Mouse (Mus musculus) embryonic facial prominence, embryonic 15.5 days (tissue): Measurements from ENCODE around the gene Tpp1. TPM values are rescaled to one million over a fixed set of nuclear protein-coding genes. Genes with fewer than 3 reads are reported as not detected.
A peak's percentile ranks its signal among the peaks of the same experiment; 100 is the strongest.

Source experiments
- ATAC-seq: fragments of 200-750 bp; cut with Nextera tagmentation; 2 replicates; pipeline ENCODE4 v1.8.0; 2017; ENCODE audit warnings: low read depth, moderate TSS enrichment; ENCODE audit not compliant: insufficient number of reproducible peaks, low FRiP score, low TSS enrichment
- H3K27ac ChIP-seq: fragments of 300-500 bp; sonication (generic); replicated peaks from 2 replicates; pipeline ENCODE4 v1.5.1; 2015; ENCODE audit warnings: mild to moderate bottlenecking, inconsistent platforms
- H3K27me3 ChIP-seq: fragments of 300-500 bp; sonication (generic); 2 replicates; pipeline ENCODE4 v1.6.1; 2015; ENCODE audit warnings: inconsistent platforms
- H3K36me3 ChIP-seq: fragments of 300-500 bp; sonication (generic); 2 replicates; pipeline ENCODE4 v1.6.1; 2015; ENCODE audit warnings: mild to moderate bottlenecking, inconsistent platforms
- H3K4me1 ChIP-seq: fragments of 300-500 bp; sonication (generic); 2 replicates; pipeline ENCODE4 v1.6.1; 2015; ENCODE audit warnings: inconsistent platforms
- H3K4me2 ChIP-seq: fragments of 300-500 bp; sonication (generic); replicated peaks from 2 replicates; pipeline ENCODE4 v1.6.1; 2015; ENCODE audit warnings: mild to moderate bottlenecking, inconsistent platforms
- H3K4me3 ChIP-seq: fragments of 300-500 bp; sonication (generic); replicated peaks from 2 replicates; pipeline ENCODE4 v1.5.1; 2015; ENCODE audit warnings: mild to moderate bottlenecking, inconsistent platforms
- H3K9ac ChIP-seq: fragments of 300-500 bp; sonication (generic); 2 replicates; pipeline ENCODE4 v1.6.1; 2015; ENCODE audit warnings: inconsistent platforms
- H3K9me3 ChIP-seq: fragments of 300-500 bp; sonication (generic); replicated peaks from 2 replicates; pipeline ENCODE4 v1.6.1; 2016; ENCODE audit warnings: inconsistent platforms
- WGBS: fragments of 180-500 bp; shearing (Covaris S2); methylation state at CpG from one replicate; pipeline ENCODE4 v1.1.7; 2015; 5-methylcytosine and 5-hydroxymethylcytosine counted together
- polyA plus RNA-seq: library from polyadenylated mRNA; unstranded; fragments of >200 nt; fragmentation: Nextera tagmentation; extraction: Ambion mirVana; gene quantifications from 2 replicates; pipeline ENCODE4 v1.2.1, GENCODE M21; 2015

Tpp1 gene
- polyA plus RNA-seq, 1 experiment from 2014 or later, result 82.0 TPM

- Histone ChIP-seq H3K27me3 (no peaks in the 10 kb centered on the region), H3K9ac (peak overlapping the region; percentile 12; the same call in 1 of the 2 replicates), H3K4me3 (peak overlapping the region; percentile 35), H3K36me3 (peaks cover 17% of the 10 kb centered on the region), H3K4me2 (peak overlapping the region; percentile 46), H3K4me1 (peaks cover 52% of the 10 kb centered on the region), H3K27ac (peak overlapping the region; percentile 95), H3K9me3 (no peaks in the 10 kb centered on the region)
- ATAC-seq, result peak; percentile 92
- WGBS, result 5% methylated on average over 4 of the region's 4 CpGs
Observed at GRCm38 (mm10) chr7:105778553-105779265, 26.7 kb upstream of the Tpp1 start.

GRCm38 (mm10) chr7:105777797-105778552, 25.9 kb upstream of the Tpp1 start:
- Histone ChIP-seq H3K9ac (0 out of 2 replicates have a peak overlapping the region, but pooled peaks have one; percentile 2), H3K27me3 (no peaks in the 10 kb centered on the region), H3K27ac (peak overlapping the region; percentile 95), H3K36me3 (peaks cover 22% of the 10 kb centered on the region), H3K9me3 (no peaks in the 10 kb centered on the region), H3K4me3 (peak overlapping the region; percentile 35), H3K4me2 (peak overlapping the region; percentile 46), H3K4me1 (peaks cover 50% of the 10 kb centered on the region)
- 22% methylated on average over 13 of the region's 13 CpGs for WGBS
- peak; percentile 89 for ATAC-seq

GRCm38 (mm10) chr7:105777316-105777715, 25.3 kb upstream of the Tpp1 start:
- Histone ChIP-seq H3K4me3 (peak overlapping the region; percentile 35), H3K9ac (no peak overlapping the region), H3K4me2 (peak overlapping the region; percentile 46), H3K36me3 (peaks cover 28% of the 10 kb centered on the region), H3K9me3 (no peaks in the 10 kb centered on the region), H3K27me3 (no peaks in the 10 kb centered on the region), H3K27ac (peak overlapping the region; percentile 95), H3K4me1 (peaks cover 50% of the 10 kb centered on the region)
- no peak for ATAC-seq
- 80% methylated on average over 1 of the region's 1 CpGs for WGBS

GRCm38 (mm10) chr7:105776026-105776425, 24.0 kb upstream of the Tpp1 start:
- H3K9me3 ChIP-seq, result no peaks in the 10 kb centered on the region
- H3K4me2 ChIP-seq, result no peak overlapping the region
- no peak for ATAC-seq
- H3K4me3 ChIP-seq, result no peak overlapping the region
- WGBS, result 79% methylated on average over 2 of the region's 2 CpGs
- H3K9ac ChIP-seq, result no peak overlapping the region
- peaks cover 32% of the 10 kb centered on the region for H3K36me3 ChIP-seq
- H3K27ac ChIP-seq, result no peak overlapping the region
- peaks cover 54% of the 10 kb centered on the region for H3K4me1 ChIP-seq
- H3K27me3 ChIP-seq, result no peaks in the 10 kb centered on the region

GRCm38 (mm10) chr7:105774661-105775060, 22.6 kb upstream of the Tpp1 start:
- H3K4me3 ChIP-seq, result no peak overlapping the region
- H3K27me3 ChIP-seq, result no peaks in the 10 kb centered on the region
- H3K9me3 ChIP-seq, result no peaks in the 10 kb centered on the region
- peaks cover 45% of the 10 kb centered on the region for H3K4me1 ChIP-seq
- peaks cover 34% of the 10 kb centered on the region for H3K36me3 ChIP-seq
- 46% methylated on average over 7 of the region's 8 CpGs for WGBS
- no peak overlapping the region for H3K9ac ChIP-seq
- ATAC-seq, result no peak
- no peak overlapping the region for H3K27ac ChIP-seq
- no peak overlapping the region for H3K4me2 ChIP-seq

GRCm38 (mm10) chr7:105773041-105773440, 21.0 kb upstream of the Tpp1 start:
- Histone ChIP-seq H3K27me3 (no peaks in the 10 kb centered on the region), H3K9ac (no peak overlapping the region), H3K4me1 (peaks cover 33% of the 10 kb centered on the region), H3K27ac (no peak overlapping the region), H3K9me3 (no peaks in the 10 kb centered on the region), H3K36me3 (peaks cover 40% of the 10 kb centered on the region), H3K4me2 (no peak overlapping the region), H3K4me3 (no peak overlapping the region)
- 85% methylated on average over 5 of the region's 5 CpGs for WGBS
- ATAC-seq, result no peak

GRCm38 (mm10) chr7:105772331-105772730, 20.3 kb upstream of the Tpp1 start:
- Histone ChIP-seq H3K36me3 (peaks cover 41% of the 10 kb centered on the region), H3K4me3 (no peak overlapping the region), H3K9me3 (no peaks in the 10 kb centered on the region), H3K27ac (no peak overlapping the region), H3K9ac (no peak overlapping the region), H3K27me3 (no peaks in the 10 kb centered on the region), H3K4me2 (no peak overlapping the region), H3K4me1 (peaks cover 34% of the 10 kb centered on the region)
- 94% methylated on average over 15 of the region's 15 CpGs for WGBS
- no peak for ATAC-seq

- 79% methylated on average over 3 of the region's 3 CpGs for WGBS
- no peak overlapping the region for H3K27ac ChIP-seq
- H3K4me1 ChIP-seq, result peaks cover 20% of the 10 kb centered on the region
- H3K27me3 ChIP-seq, result no peaks in the 10 kb centered on the region
- no peak overlapping the region for H3K4me3 ChIP-seq
- H3K9ac ChIP-seq, result no peak overlapping the region
- H3K9me3 ChIP-seq, result no peaks in the 10 kb centered on the region
- H3K4me2 ChIP-seq, result no peak overlapping the region
- peaks cover 60% of the 10 kb centered on the region for H3K36me3 ChIP-seq
- ATAC-seq, result no peak
Observed at GRCm38 (mm10) chr7:105769959-105770358, 17.9 kb upstream of the Tpp1 start.

GRCm38 (mm10) chr7:105767729-105768165, 15.7 kb upstream of the Tpp1 start:
- Histone ChIP-seq H3K36me3 (peaks cover 75% of the 10 kb centered on the region), H3K4me2 (no peak overlapping the region)
- no peak for ATAC-seq

GRCm38 (mm10) chr7:105764331-105764730, 12.3 kb upstream of the Tpp1 start:
- Histone ChIP-seq H3K36me3 (peaks cover 71% of the 10 kb centered on the region), H3K9me3 (no peaks in the 10 kb centered on the region), H3K4me2 (no peak overlapping the region), H3K9ac (no peak overlapping the region), H3K4me3 (no peak overlapping the region), H3K27ac (no peak overlapping the region), H3K4me1 (peaks cover 12% of the 10 kb centered on the region), H3K27me3 (no peaks in the 10 kb centered on the region)
- ATAC-seq, result no peak
- 85% methylated on average over 11 of the region's 11 CpGs for WGBS

More at GRCm38 (mm10) chr7:105767729-105768165, 15.7 kb upstream of the Tpp1 start:
- no peaks in the 10 kb centered on the region for H3K27me3 ChIP-seq
- H3K27ac ChIP-seq, result 0 out of 2 replicates have a peak overlapping the region, but pooled peaks have one; percentile 28
- WGBS, result 33% methylated on average over 6 of the region's 6 CpGs
- H3K4me3 ChIP-seq, result no peak overlapping the region
- H3K9ac ChIP-seq, result no peak overlapping the region
- no peaks in the 10 kb centered on the region for H3K9me3 ChIP-seq
- peaks cover 15% of the 10 kb centered on the region for H3K4me1 ChIP-seq

- ATAC-seq, result no peak
- 37% methylated on average over 55 of the region's 55 CpGs for WGBS
- H3K36me3 ChIP-seq, result peaks cover 80% of the 10 kb centered on the region
- no peaks in the 10 kb centered on the region for H3K27me3 ChIP-seq
- peak overlapping the region; percentile 38 for H3K4me2 ChIP-seq
- no peak overlapping the region for H3K9ac ChIP-seq
- no peak overlapping the region for H3K27ac ChIP-seq
- H3K4me3 ChIP-seq, result peak overlapping the region; percentile 2; the same call in 1 of the 2 replicates
- H3K4me1 ChIP-seq, result peaks cover 6% of the 10 kb centered on the region
- H3K9me3 ChIP-seq, result no peaks in the 10 kb centered on the region
Observed at GRCm38 (mm10) chr7:105762517-105763270, 10.7 kb upstream of the Tpp1 start.
